Comparison of ENCODE assay signal across 9 mouse cellular contexts in genomic region chr17:32867266-32867665, GRCm38 (mm10). TPM values are rescaled to one million over a fixed set of nuclear protein-coding genes. Genes with fewer than 3 reads are reported as not detected.
"Had no signal": no experiment of that assay in that cellular context is flagged by ENCODE, and none has a peak within 500 bp of the region (broad histone marks: within the 10 kb centered on the region; RNA-seq: fewer than 3 reads in every experiment).

No protein-coding gene starts in this region.

RNA-seq across cellular contexts. Expression of gene Cyp4f14, which starts 49.9 kb away (rescaled TPM):
- polyA plus RNA-seq: liver, embryonic 14.5 days; liver, embryonic 16.5 days; lung, embryonic 14.5 days; lung, embryonic 16.5 days; midbrain, embryonic 11.5 days; midbrain, embryonic 13.5 days; neural tube, embryonic 11.5 days; neural tube, embryonic 13.5 days; stomach, postnatal 0 days had no signal
